23 mouse cellular contexts compared by ENCODE assay signal in genomic region chr15:26787148-26787547, GRCm38 (mm10).
DNase-seq lines count a peak whose midpoint lies in the region; ATAC-seq and TF ChIP-seq lines count a peak whose summit lies in the region.
"Had no signal": no experiment of that assay in that cellular context is flagged by ENCODE, and none has a peak within 500 bp of the region (broad histone marks: within the 10 kb centered on the region; RNA-seq: fewer than 3 reads in every experiment).

No protein-coding gene starts in this region.

- no peak overlapping the region for H3K4me2 ChIP-seq in hindbrain, postnatal 0 days (ENCODE audit: low read depth, low read length)
- H3K4me2 ChIP-seq in hindbrain, embryonic 14.5 days (replicated peaks): no peak overlapping the region
- no peak overlapping the region for H3K4me2 ChIP-seq in kidney, embryonic 15.5 days
- no peak overlapping the region for H3K4me2 ChIP-seq in midbrain, embryonic 11.5 days
- no peak overlapping the region for H3K4me2 ChIP-seq in midbrain, embryonic 14.5 days (ENCODE audit: low read length)
- H3K4me2 ChIP-seq: embryonic facial prominence, embryonic 13.5 days; embryonic facial prominence, embryonic 15.5 days; forebrain, embryonic 12.5 days had no signal

- ATAC-seq in hindbrain, postnatal 0 days: no peak
- ATAC-seq in hindbrain, embryonic 14.5 days (ENCODE audit: low FRiP score): no peak
- ATAC-seq in kidney, embryonic 15.5 days (replicated peaks; ENCODE audit: low FRiP score): no peak
- no peak for ATAC-seq in midbrain, embryonic 11.5 days (ENCODE audit: low FRiP score)
- no peak for ATAC-seq in midbrain, embryonic 14.5 days (ENCODE audit: low FRiP score, low TSS enrichment)
- ATAC-seq: forebrain, embryonic 14.5 days; forebrain, embryonic 16.5 days had no signal

- H3K4me1 ChIP-seq in hindbrain, postnatal 0 days (ENCODE audit: insufficient read depth, low read length): no peaks in the 10 kb centered on the region
- H3K4me1 ChIP-seq in hindbrain, embryonic 14.5 days (replicated peaks; ENCODE audit: control insufficient read depth, insufficient read depth, low read length): no peaks in the 10 kb centered on the region
- no peaks in the 10 kb centered on the region for H3K4me1 ChIP-seq in kidney, embryonic 15.5 days
- H3K4me1 ChIP-seq in midbrain, embryonic 11.5 days (ENCODE audit: control insufficient read depth, insufficient read depth, low read length): no peaks in the 10 kb centered on the region
- H3K4me1 ChIP-seq in midbrain, embryonic 14.5 days (ENCODE audit: control insufficient read depth, insufficient read depth, low read length): no peaks in the 10 kb centered on the region
- H3K4me1 ChIP-seq: embryonic facial prominence, embryonic 13.5 days; embryonic facial prominence, embryonic 15.5 days; forebrain, embryonic 10.5 days; forebrain, embryonic 12.5 days had no signal

- H3K27me3 ChIP-seq in hindbrain, postnatal 0 days (ENCODE audit: insufficient read depth, low read length): no peaks in the 10 kb centered on the region
- no peaks in the 10 kb centered on the region for H3K27me3 ChIP-seq in hindbrain, embryonic 14.5 days (ENCODE audit: control insufficient read depth, insufficient read depth, low read length)
- H3K27me3 ChIP-seq in kidney, embryonic 15.5 days: no peaks in the 10 kb centered on the region
- no peaks in the 10 kb centered on the region for H3K27me3 ChIP-seq in midbrain, embryonic 11.5 days (ENCODE audit: control insufficient read depth, insufficient read depth, low read length)
- no peaks in the 10 kb centered on the region for H3K27me3 ChIP-seq in midbrain, embryonic 14.5 days (ENCODE audit: control insufficient read depth, insufficient read depth, low read length)
- H3K27me3 ChIP-seq: embryonic facial prominence, embryonic 13.5 days; embryonic facial prominence, embryonic 15.5 days; forebrain, embryonic 12.5 days had no signal

- peak; percentile 3 to 7 for DNase-seq in cerebellum, postnatal 14 days
- no peak for DNase-seq in cerebellum, postnatal 4 days (ENCODE audit: low spot score in 2 of 2)
- peak; percentile 5 for DNase-seq in hindbrain, postnatal 0 days (ENCODE audit: low spot score)
- no peak for DNase-seq in hindbrain, embryonic 14.5 days (ENCODE audit: low spot score)
- DNase-seq in kidney, postnatal 10 days: peak; percentile 15
- peak; percentile 69 for DNase-seq in midbrain, embryonic 11.5 days (ENCODE audit: low spot score, missing footprints)
- DNase-seq in midbrain, embryonic 14.5 days: no peak
- DNase-seq: adrenal gland, adult 2 months; adrenal gland, postnatal 10 days; adrenal gland, postnatal 25 days; cerebellum, adult 11 months; cerebellum, adult 18-20 months; cerebellum, adult 8-10 months; cerebellum, adult 9-11 months; embryo, embryonic 11 days had no signal

- 69% methylated on average over 6 of the region's 6 CpGs for WGBS in hindbrain, postnatal 0 days
- 72% methylated on average over 6 of the region's 6 CpGs for WGBS in hindbrain, embryonic 14.5 days
- 79% methylated on average over 6 of the region's 6 CpGs for WGBS in kidney, embryonic 15.5 days
- 93% methylated on average over 6 of the region's 6 CpGs for WGBS in midbrain, embryonic 11.5 days
- WGBS in midbrain, embryonic 14.5 days: 90% methylated on average over 6 of the region's 6 CpGs

- no peak for TF ChIP-seq CTCF in hindbrain, postnatal 0 days (IDR thresholded peaks at IDR 0.05; ENCODE audit: low read depth)

- no peak overlapping the region for H3K4me3 ChIP-seq in hindbrain, postnatal 0 days (ENCODE audit: low read length)
- H3K4me3 ChIP-seq in hindbrain, embryonic 14.5 days (replicated peaks; ENCODE audit: low read length): no peak overlapping the region
- no peak overlapping the region for H3K4me3 ChIP-seq in kidney, embryonic 15.5 days (replicated peaks)
- no peak overlapping the region for H3K4me3 ChIP-seq in midbrain, embryonic 11.5 days (ENCODE audit: low read depth, low read length)
- no peak overlapping the region for H3K4me3 ChIP-seq in midbrain, embryonic 14.5 days (replicated peaks; ENCODE audit: low read depth, low read length)
- H3K4me3 ChIP-seq: embryonic facial prominence, embryonic 13.5 days; embryonic facial prominence, embryonic 15.5 days; erythroblast, embryonic 14.5 days; forebrain, embryonic 10.5 days; forebrain, embryonic 12.5 days had no signal

- H3K36me3 ChIP-seq in hindbrain, postnatal 0 days (ENCODE audit: insufficient read depth, low read length): no peaks in the 10 kb centered on the region
- H3K36me3 ChIP-seq in hindbrain, embryonic 14.5 days (replicated peaks; ENCODE audit: control insufficient read depth, insufficient read depth): no peaks in the 10 kb centered on the region
- no peaks in the 10 kb centered on the region for H3K36me3 ChIP-seq in kidney, embryonic 15.5 days
- no peaks in the 10 kb centered on the region for H3K36me3 ChIP-seq in midbrain, embryonic 11.5 days (ENCODE audit: control insufficient read depth, insufficient read depth, low read length)
- no peaks in the 10 kb centered on the region for H3K36me3 ChIP-seq in midbrain, embryonic 14.5 days (ENCODE audit: control insufficient read depth, insufficient read depth, low read length)
- H3K36me3 ChIP-seq: embryonic facial prominence, embryonic 15.5 days; forebrain, embryonic 10.5 days; forebrain, embryonic 12.5 days had no signal

- H3K9ac ChIP-seq in hindbrain, postnatal 0 days (replicated peaks; ENCODE audit: low read length): no peak overlapping the region
- H3K9ac ChIP-seq in hindbrain, embryonic 14.5 days: no peak overlapping the region
- H3K9ac ChIP-seq in kidney, embryonic 15.5 days: no peak overlapping the region
- no peak overlapping the region for H3K9ac ChIP-seq in midbrain, embryonic 11.5 days (ENCODE audit: low read length)
- no peak overlapping the region for H3K9ac ChIP-seq in midbrain, embryonic 14.5 days (replicated peaks; ENCODE audit: low read length)
- H3K9ac ChIP-seq: embryonic facial prominence, embryonic 13.5 days; embryonic facial prominence, embryonic 15.5 days; forebrain, embryonic 12.5 days had no signal

- H3K27ac ChIP-seq in hindbrain, postnatal 0 days: no peak overlapping the region
- no peak overlapping the region for H3K27ac ChIP-seq in hindbrain, embryonic 14.5 days
- H3K27ac ChIP-seq in kidney, embryonic 15.5 days: no peak overlapping the region
- no peak overlapping the region for H3K27ac ChIP-seq in midbrain, embryonic 11.5 days (ENCODE audit: low read depth, low read length)
- H3K27ac ChIP-seq in midbrain, embryonic 14.5 days (replicated peaks; ENCODE audit: low read depth, low read length): no peak overlapping the region
- H3K27ac ChIP-seq: embryonic facial prominence, embryonic 13.5 days; embryonic facial prominence, embryonic 15.5 days; forebrain, embryonic 10.5 days; forebrain, embryonic 12.5 days had no signal

- no peaks in the 10 kb centered on the region for H3K9me3 ChIP-seq in hindbrain, postnatal 0 days (ENCODE audit: low read length)
- no peaks in the 10 kb centered on the region for H3K9me3 ChIP-seq in hindbrain, embryonic 14.5 days (ENCODE audit: control insufficient read depth, low read length)
- no peaks in the 10 kb centered on the region for H3K9me3 ChIP-seq in kidney, embryonic 15.5 days (replicated peaks)
- no peaks in the 10 kb centered on the region for H3K9me3 ChIP-seq in midbrain, embryonic 11.5 days (ENCODE audit: control insufficient read depth, low read length)
- H3K9me3 ChIP-seq in midbrain, embryonic 14.5 days (ENCODE audit: control insufficient read depth, low read length): no peaks in the 10 kb centered on the region
- H3K9me3 ChIP-seq: embryonic facial prominence, embryonic 13.5 days; embryonic facial prominence, embryonic 15.5 days; forebrain, embryonic 10.5 days; forebrain, embryonic 12.5 days had no signal

Comparison
In these comparisons a context has a peak if more than half of its experiments do, and no peak if none do; other contexts are left out.
1. DNase-seq: peak in cerebellum, postnatal 14 days (2 of 2), hindbrain, postnatal 0 days (single experiment), kidney, postnatal 10 days (single experiment) and midbrain, embryonic 11.5 days (single experiment); none in cerebellum, postnatal 4 days (0 of 2), hindbrain, embryonic 14.5 days (single experiment) and midbrain, embryonic 14.5 days (single experiment).